Mouse (Mus musculus) T-helper 17 cell (primary cell): ENCODE results near the gene Ssty2.
"Not testable (repeated sequence)": the region's sequence is repeated elsewhere in the genome, so short reads cannot be mapped to it uniquely, and the experiment has no call there.

Experiments
- in situ Hi-C, 2 experiments: fragments of 300-600 bp; cut with MboI, MseI; formaldehyde crosslinking; loops; 1 replicate in 1 of 2; 2 replicates in 1 of 2; pipeline ENCODE4 v1.15.1; 2025; ENCODE audit warnings: high pct_unique_total_duplicates in 2 of 2

Ssty2 gene

DNA sequence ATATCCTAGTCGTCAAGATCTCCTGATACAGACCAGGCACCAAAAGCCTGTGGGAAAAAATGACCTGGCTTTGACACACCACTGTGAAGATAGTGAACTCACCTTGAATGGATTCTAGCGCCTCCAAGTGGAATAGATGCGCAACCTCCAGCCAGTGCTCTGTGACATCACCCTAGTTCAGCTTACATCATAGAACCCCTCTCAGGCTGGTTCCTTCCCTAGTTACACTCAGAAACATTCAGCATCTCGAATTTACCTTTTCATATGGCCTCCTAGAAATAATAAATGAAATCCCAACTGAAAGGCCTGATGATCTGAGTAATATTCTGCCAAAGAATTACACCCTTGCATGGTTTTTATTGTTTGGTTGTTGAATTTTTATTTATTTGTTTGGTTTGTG lies at the start of gene Ssty2:
Gene Ssty2, minus strand, starts transcription at position 101 of the 400 bp plus-strand sequence.
- in situ Hi-C loops, result not testable (repeated sequence)
